Mouse (Mus musculus) adrenal gland, adult 2 months (tissue): ENCODE measurements at regions not wholly inside any gene's neighbourhood (a gene's known extent, or its start where the extent isn't known, plus 50 kb on each side); places are given as distances from the start of the nearest gene placed in this dataset.

Source experiments
- DNase-seq: peaks from one replicate; pipeline ENCODE4 v3.0.0; 2021

GRCm38 (mm10) chr1:69212896-69213500 is 105.1 kb upstream of the Erbb4 start:
- no peak for DNase-seq

- DNase-seq: no peak
Measured at GRCm38 (mm10) chr1:69202745-69203144, 94.9 kb upstream of the Erbb4 start.

DNA sequence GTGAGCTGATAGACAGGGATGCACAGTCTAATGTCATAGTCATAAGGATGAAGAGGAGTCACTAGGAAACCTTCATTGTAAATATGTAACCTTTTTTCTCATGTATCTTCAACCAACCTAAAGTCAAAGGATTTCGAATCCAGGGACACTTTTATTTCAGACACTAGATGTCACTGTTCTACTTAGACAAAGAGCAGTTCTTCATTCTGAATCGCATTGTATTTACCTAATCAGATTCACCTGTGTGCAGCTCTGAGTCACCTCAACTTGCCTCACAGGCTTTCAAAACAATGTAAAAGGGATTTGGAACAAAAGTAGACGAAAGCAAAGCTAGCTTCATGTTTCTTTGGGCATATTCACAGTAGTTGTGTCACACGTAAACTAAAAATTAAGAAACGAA is 57.3 kb upstream of the Erbb4 start:
- DNase-seq: no peak
